Mouse (Mus musculus) CH12.LX (cell line): ENCODE measurements around the gene Ebf4. TPM values are rescaled to one million over a fixed set of nuclear protein-coding genes. Genes with fewer than 3 reads are reported as not detected.

Experiments
- DNase-seq: peaks from one replicate; pipeline ENCODE4 v3.0.0-alpha.2; 2013; ENCODE audit errors: extremely low read depth
- H3K27ac ChIP-seq: 2 replicates; pipeline ENCODE4 v1.5.1; 2012; ENCODE audit warnings: low read depth, mild to moderate bottlenecking, control low read depth, moderate library complexity; ENCODE audit not compliant: insufficient read depth
- H3K27me3 ChIP-seq: replicated peaks from 2 replicates; pipeline ENCODE3; 2012; ENCODE audit warnings: inconsistent platforms
- H3K36me3 ChIP-seq, 2 experiments: replicated peaks in 1 of 2; 2 replicates each; pipeline versions ENCODE3 to v1.6.1; 2012; ENCODE audit warnings: inconsistent platforms in 1 of 2, low read length in 1 of 2, mild to moderate bottlenecking in 1 of 2, mixed read lengths in 1 of 2, moderate library complexity in 1 of 2; ENCODE audit not compliant: control insufficient read depth in 1 of 2, insufficient read depth in 1 of 2
- H3K4me1 ChIP-seq, 2 experiments: 2 replicates each; pipeline ENCODE4 v1.6.1; 2012; ENCODE audit warnings: inconsistent platforms in 1 of 2, moderate library complexity in 1 of 2; ENCODE audit not compliant: insufficient read depth in 2 of 2, control insufficient read depth in 1 of 2
- H3K4me2 ChIP-seq: 2 replicates; pipeline ENCODE4 v1.6.1; 2012; ENCODE audit warnings: low read depth, mild to moderate bottlenecking, control low read depth; ENCODE audit not compliant: poor library complexity, insufficient read depth, severe bottlenecking
- H3K4me3 ChIP-seq, 3 experiments: fragments of 150-350 bp in 1 of 3; sonication (generic) in 1 of 3; replicated peaks in 1 of 3; 2 replicates each; pipeline versions ENCODE3 to v1.5.1; 2011 to 2012; ENCODE audit warnings: low read depth in 2 of 3, low read length in 2 of 3, mild to moderate bottlenecking in 2 of 3, moderate library complexity in 2 of 3, control low read depth in 1 of 3, improper control_type of control experiment in 1 of 3, inconsistent platforms in 1 of 3, mixed read lengths in 1 of 3; ENCODE audit not compliant: poor library complexity in 1 of 3
- H3K79me2 ChIP-seq: replicated peaks from 2 replicates; pipeline ENCODE4 v1.6.1; 2012; ENCODE audit warnings: mild to moderate bottlenecking, moderate library complexity; ENCODE audit not compliant: control insufficient read depth, poor library complexity, insufficient read depth, severe bottlenecking; ENCODE audit errors: extremely low read depth
- H3K9ac ChIP-seq: 2 replicates; pipeline ENCODE4 v1.6.1; 2012; ENCODE audit warnings: low read depth, mild to moderate bottlenecking, control low read depth, moderate library complexity; ENCODE audit not compliant: insufficient read depth
- H3K9me3 ChIP-seq: replicated peaks from 2 replicates; pipeline ENCODE3; 2012; ENCODE audit warnings: low read length, inconsistent platforms, mixed read lengths
- EP300 ChIP-seq: IDR thresholded peaks from 2 replicates; pipeline ENCODE4 v1.6.1; 2011; ENCODE audit warnings: low read length, improper control_type of control experiment
- ETS1 ChIP-seq: conservative IDR thresholded peaks from 2 replicates; pipeline ENCODE4 v1.6.1; 2012; ENCODE audit warnings: low read depth, mild to moderate bottlenecking, inconsistent platforms, low read length, improper control_type of control experiment, moderate library complexity
- IRF4 ChIP-seq: IDR thresholded peaks from 2 replicates; pipeline ENCODE4 v1.6.1; 2014; ENCODE audit warnings: low read depth, mild to moderate bottlenecking, inconsistent platforms, low read length, improper control_type of control experiment
- JUN ChIP-seq: IDR thresholded peaks from 2 replicates; pipeline ENCODE4 v1.6.1; 2011; ENCODE audit warnings: low read depth, mild to moderate bottlenecking, low read length, improper control_type of control experiment, moderate library complexity; ENCODE audit not compliant: insufficient read depth
- JUND ChIP-seq: conservative IDR thresholded peaks from 2 replicates; pipeline ENCODE4 v1.6.1; 2011; ENCODE audit warnings: low read depth, low read length, improper control_type of control experiment
- KAT2A ChIP-seq: IDR thresholded peaks from 2 replicates; pipeline ENCODE4 v1.6.1; 2012; ENCODE audit warnings: low read length, improper control_type of control experiment, inconsistent platforms; ENCODE audit not compliant: insufficient replicate concordance
- MAFK ChIP-seq: IDR thresholded peaks from 2 replicates; pipeline ENCODE4 v1.6.1; 2011; ENCODE audit warnings: low read length, improper control_type of control experiment; ENCODE audit not compliant: insufficient replicate concordance
- MAX ChIP-seq: IDR thresholded peaks from 2 replicates; pipeline ENCODE4 v1.6.1; 2011; ENCODE audit warnings: low read length, improper control_type of control experiment
- NRF1 ChIP-seq: IDR thresholded peaks from 2 replicates; pipeline ENCODE4 v1.6.1; 2014; ENCODE audit warnings: low read depth, mild to moderate bottlenecking, inconsistent platforms, low read length, improper control_type of control experiment, moderate library complexity
- PAX5 ChIP-seq: IDR thresholded peaks from 2 replicates; pipeline ENCODE4 v1.6.1; 2012; ENCODE audit warnings: low read length, inconsistent platforms, mixed read lengths
- POLR2A ChIP-seq: IDR thresholded peaks from 2 replicates; pipeline ENCODE4 v1.6.1; 2011; ENCODE audit warnings: low read depth, mild to moderate bottlenecking, improper control_type of control experiment, low read length
- RCOR1 ChIP-seq: conservative IDR thresholded peaks from 2 replicates; pipeline ENCODE4 v1.6.1; 2012; ENCODE audit warnings: low read depth, mild to moderate bottlenecking, inconsistent platforms, low read length, improper control_type of control experiment
- SIN3A ChIP-seq: IDR thresholded peaks from 2 replicates; pipeline ENCODE4 v1.6.1; 2012; ENCODE audit warnings: low read length, improper control_type of control experiment, inconsistent platforms
- TCF12 ChIP-seq: IDR thresholded peaks from 2 replicates; pipeline ENCODE4 v1.6.1; 2014; ENCODE audit warnings: low read depth, mild to moderate bottlenecking, inconsistent platforms, low read length, improper control_type of control experiment
- UBTF ChIP-seq: IDR thresholded peaks from 2 replicates; pipeline ENCODE4 v1.6.1; 2012; ENCODE audit warnings: low read depth, mild to moderate bottlenecking, inconsistent platforms, low read length, improper control_type of control experiment, moderate library complexity
- ZC3H11A ChIP-seq: IDR thresholded peaks from 2 replicates; pipeline ENCODE4 v1.6.1; 2012; ENCODE audit warnings: low read depth, mild to moderate bottlenecking, inconsistent platforms, low read length, improper control_type of control experiment
- ZNF384 ChIP-seq: IDR thresholded peaks from 2 replicates; pipeline ENCODE4 v1.6.1; 2012; ENCODE audit warnings: low read depth, low read length, improper control_type of control experiment, inconsistent platforms
- dilution Hi-C: fragments of 300-500 bp; cut with MboI; formaldehyde crosslinking; loops from 2 replicates; pipeline ENCODE4 v1.14.3; 2020; ENCODE audit warnings: low sequenced_read_pairs; ENCODE audit not compliant: extremely low pct_unique_long_range_greater_than_20kb, extremely low pct_ligation_motif_present
- in situ Hi-C: fragments of 300-500 bp; cut with MboI; formaldehyde crosslinking; loops from 3 replicates; pipeline ENCODE4 v1.14.3; 2019; ENCODE audit warnings: low sequenced_read_pairs, low pct_ligation_motif_present, low pct_unique_long_range_greater_than_20kb, mixed read lengths
- polyA plus RNA-seq: library from polyadenylated mRNA; unstranded; fragments of >175 nt; gene quantifications from 2 replicates; pipeline ENCODE4 v1.2.1, GENCODE M21; 2012; ENCODE audit warnings: low read depth; ENCODE audit not compliant: insufficient read length
- total RNA-seq, 2 experiments: library from RNA; depleted of rRNA; stranded (reverse); fragments of 300-350 nt in 1 of 2; fragments of >200 nt in 1 of 2; gene quantifications; 2 replicates each; pipeline ENCODE4 v1.2.3; 2012 to 2014

Ebf4 gene
- total and polyA plus RNA-seq, 3 experiments = 0.13 TPM; not detected in 2

DNA sequence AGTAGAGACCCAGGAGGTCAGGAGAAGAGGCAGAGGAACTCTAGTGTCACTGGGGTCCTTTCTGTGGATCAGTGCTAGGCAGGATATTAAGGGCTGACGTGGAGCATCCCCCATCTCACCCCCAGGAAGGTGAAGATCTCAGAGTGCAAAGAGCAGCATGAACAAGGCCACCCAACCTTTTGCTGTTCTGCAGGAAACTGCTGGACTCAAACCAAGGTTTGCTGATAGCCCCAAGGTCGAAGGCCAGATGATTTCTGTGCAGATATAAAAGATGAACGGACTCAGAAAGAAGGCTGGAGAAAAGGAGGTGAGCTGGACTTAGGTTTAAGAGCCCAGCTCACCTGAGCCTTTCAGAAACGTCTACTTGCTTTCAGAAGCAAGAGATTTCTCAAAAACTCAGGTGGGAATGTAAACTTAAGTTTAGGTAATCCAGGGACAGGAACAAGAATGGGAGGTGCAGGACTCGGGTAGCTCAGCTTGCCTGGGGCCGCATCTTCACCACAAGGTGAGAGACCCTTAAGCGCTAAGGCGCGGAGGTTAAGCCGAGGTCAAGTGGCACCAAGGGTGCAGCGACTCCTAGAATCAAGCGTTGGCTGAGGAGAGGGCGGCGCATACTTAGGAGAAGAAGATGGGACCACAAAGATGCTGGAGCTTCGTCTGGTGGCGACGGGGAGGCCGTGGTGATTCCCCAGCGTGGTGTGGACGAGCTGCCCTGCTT lies 592 bp upstream of the Ebf4 start:
- H3K79me2 ChIP-seq = no peaks in the 10 kb centered on the region
- in situ Hi-C loops = loop anchor here (10.0 to 25.0 kb wide), 2 partner anchors 70 to 268 kb away; partner anchors contain the start of gene Mrps26
- peaks cover 2 to 8% of the 10 kb centered on the region in 2 experiments for H3K36me3 ChIP-seq
- no peak for TF ChIP-seq EP300
- H3K4me1 ChIP-seq = peaks cover 15 to 36% of the 10 kb centered on the region in 2 experiments
- H3K27ac ChIP-seq = no peak overlapping the region
- H3K4me3 ChIP-seq = peak overlapping the region in 1 of 3 experiments; percentile 64
- no peaks in the 10 kb centered on the region for H3K9me3 ChIP-seq
- H3K9ac ChIP-seq = no peak overlapping the region
- peaks cover 37% of the 10 kb centered on the region for H3K27me3 ChIP-seq
- H3K4me2 ChIP-seq = peak overlapping the region; percentile 67
- no peak for DNase-seq
- dilution Hi-C loops = no loop called here

DNA sequence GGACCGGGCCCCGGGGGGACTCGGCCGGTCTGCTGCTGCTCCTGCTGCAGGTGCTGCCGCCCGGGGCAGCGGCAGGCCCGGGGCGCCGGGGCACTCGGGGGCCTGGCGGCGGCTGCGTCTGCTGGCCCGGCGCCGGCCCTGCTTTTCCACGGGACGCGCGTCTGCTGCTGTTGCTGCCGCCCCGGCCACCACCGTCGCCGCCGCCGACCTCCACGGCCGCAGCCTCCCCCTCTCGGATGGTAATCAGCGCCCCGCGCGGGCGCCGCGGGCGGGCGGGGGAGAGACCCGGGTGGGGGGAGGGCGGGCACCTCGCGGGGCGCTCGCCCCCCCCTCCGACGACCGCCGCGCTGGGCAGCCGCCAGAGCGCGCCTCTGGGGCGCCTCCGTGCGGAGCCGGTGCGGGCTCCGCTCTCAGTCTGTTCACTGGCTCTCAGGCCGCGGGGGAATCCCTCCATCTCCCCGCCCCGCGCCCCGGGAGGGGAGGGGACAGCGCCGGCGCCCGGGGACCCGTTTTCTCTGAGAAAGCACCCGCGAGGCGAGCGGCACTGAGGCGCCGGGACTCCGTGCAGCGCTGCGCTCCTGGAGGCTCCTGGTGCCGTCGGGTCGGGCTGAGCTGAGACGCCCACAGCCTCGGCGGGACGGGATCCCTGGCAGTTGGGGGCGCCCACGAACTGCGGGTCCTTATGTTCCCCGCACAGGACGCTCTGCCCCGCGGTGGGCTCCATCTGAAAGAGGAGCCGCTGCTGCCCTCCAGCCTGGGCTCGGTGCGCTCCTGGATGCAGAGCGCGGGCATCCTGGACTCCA lies 563 bp downstream of the Ebf4 start:
- Histone ChIP-seq H3K79me2 (no peaks in the 10 kb centered on the region), H3K9me3 (no peaks in the 10 kb centered on the region), H3K27ac (no peak overlapping the region), H3K4me1 (peaks cover 15 to 36% of the 10 kb centered on the region in 2 experiments), H3K4me2 (peak overlapping the region; percentile 67), H3K36me3 (peaks cover 2 to 8% of the 10 kb centered on the region in 2 experiments), H3K9ac (peak overlapping the region; percentile 62), H3K27me3 (peaks cover 37% of the 10 kb centered on the region), H3K4me3 (peak overlapping the region in 2 of 3 experiments; percentile 35 to 64)
- TF ChIP-seq IRF4 = peak; percentile 28; the same call in 1 of the 2 replicates
- TF ChIP-seq RCOR1 = no peak
- peak; percentile 67; the same call in 1 of the 2 replicates for TF ChIP-seq UBTF
- TF ChIP-seq SIN3A = no peak
- TF ChIP-seq NRF1 = peak; percentile 34; the same call in 1 of the 2 replicates
- peak; percentile 17 for DNase-seq
- dilution Hi-C loops (no loop called here), in situ Hi-C loops (loop anchor here (10.0 to 25.0 kb wide), 2 partner anchors 69 to 267 kb away; partner anchors contain the start of gene Mrps26)

DNA sequence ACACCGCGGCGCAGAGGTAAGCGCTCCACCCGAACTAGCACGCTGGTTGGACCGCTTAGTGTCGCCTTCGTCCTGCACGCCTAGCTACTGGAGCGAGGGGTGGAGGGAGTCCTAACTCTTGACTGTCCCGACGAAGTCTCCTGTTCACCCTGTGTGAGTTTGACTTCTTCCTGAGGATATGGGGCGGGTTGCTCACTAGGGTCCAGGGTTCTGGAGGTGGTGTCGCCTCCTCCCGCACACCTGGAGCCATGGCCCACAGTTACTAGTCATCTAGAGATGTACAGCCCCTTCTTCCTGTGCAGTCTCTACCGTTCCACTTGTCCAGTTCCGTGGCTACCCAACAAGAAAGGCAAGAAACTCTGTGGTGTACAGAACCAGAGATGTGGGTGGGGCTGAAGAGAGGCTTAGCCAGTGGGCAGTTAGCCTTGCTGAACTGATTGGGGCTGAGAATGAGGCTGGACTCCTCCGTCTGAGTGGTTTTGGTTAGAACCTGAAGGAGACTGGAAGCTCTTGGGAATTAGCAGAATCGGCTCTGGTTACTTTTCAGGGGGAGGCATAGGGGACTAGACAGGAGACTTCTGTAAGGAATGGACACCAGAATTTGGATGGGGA lies 1.3 kb downstream of the Ebf4 start:
- H3K27ac ChIP-seq = no peak overlapping the region
- peaks cover 37% of the 10 kb centered on the region for H3K27me3 ChIP-seq
- no peak for DNase-seq
- peak overlapping the region in 2 of 3 experiments; percentile 35 to 64 for H3K4me3 ChIP-seq
- no peaks in the 10 kb centered on the region for H3K79me2 ChIP-seq
- TF ChIP-seq MAFK (no peak), TCF12 (no peak), KAT2A (no peak), ZNF384 (no peak), NRF1 (no peak), ZC3H11A (no peak), ETS1 (no peak), UBTF (no peak), MAX (no peak), PAX5 (no peak), SIN3A (no peak), JUN (no peak), JUND (no peak), POLR2A (no peak)
- no peaks in the 10 kb centered on the region for H3K9me3 ChIP-seq
- peaks cover 15 to 35% of the 10 kb centered on the region in 2 experiments for H3K4me1 ChIP-seq
- dilution Hi-C loops = no loop called here
- peak overlapping the region; percentile 67 for H3K4me2 ChIP-seq
- no peak overlapping the region for H3K9ac ChIP-seq
- H3K36me3 ChIP-seq = peaks cover 2 to 8% of the 10 kb centered on the region in 2 experiments
- in situ Hi-C loops = loop anchor here (10.0 to 25.0 kb wide), 2 partner anchors 69 to 266 kb away; partner anchors contain the start of gene Mrps26
